Mouse (Mus musculus): ENCODE results near the gene Omg. TPM values are rescaled to one million over a fixed set of nuclear protein-coding genes. Genes with fewer than 3 reads are reported as not detected.

The Omg gene
- 0.01 and 0.02 TPM in 2 replicates for polyA plus RNA-seq (2012; rRNA removed)
- polyA plus RNA-seq (2014; fragmentation: Nextera tagmentation; extraction: Ambion mirVana), result not detected in 2 replicates

GRCm38 (mm10) chr11:79503845-79504244 lies at the start of gene Omg:
TSS of gene Omg (minus strand) at chr11:79504084.
- DNase-seq (ENCODE audit: low read depth in 3 of 3, low spot score in 3 of 3), result no peak
- H3K4me3 ChIP-seq (ENCODE audit: insufficient read depth in 1 of 2, low read depth in 2 of 2, low read length in 2 of 2), result no peak within 1 kb of the TSS
- H3K36me3 ChIP-seq (replicated peaks; ENCODE audit: control insufficient read depth, insufficient read depth, low read depth), result no peaks in the 10 kb centered on the region
- TF ChIP-seq CTCF (IDR thresholded peaks at IDR 0.05; ENCODE audit: low read depth), result no peak
- no peak for TF ChIP-seq EP300 (IDR thresholded peaks at IDR 0.05; ENCODE audit: low read depth)
- no peak within 1 kb of the TSS for H3K4me2 ChIP-seq (ENCODE audit: low read depth)
- WGBS (ENCODE audit: insufficient replicate concordance), result 52% methylated on average over 8 of the region's 8 CpGs
- H3K9me3 ChIP-seq (ENCODE audit: control insufficient read depth, low read length), result no peaks in the 10 kb centered on the region
- H3K27ac ChIP-seq, result no peak within 1 kb of the TSS
- no peak for ATAC-seq (ENCODE audit: insufficient read depth)
- peaks cover 0 to 3% of the 10 kb centered on the region in 2 experiments; a peak in 1 of 4 replicates for H3K4me1 ChIP-seq (replicated peaks; ENCODE audit: control insufficient read depth in 2 of 2, insufficient read depth in 2 of 2, low read length in 1 of 2)
- no peaks in the 10 kb centered on the region for H3K27me3 ChIP-seq (ENCODE audit: control insufficient read depth, insufficient read depth, low read length)
- H3K9ac ChIP-seq (replicated peaks), result no peak within 1 kb of the TSS

- DNase-seq (ENCODE audit: low read depth in 3 of 3, low spot score in 3 of 3) (peak in 2 of 3 experiments; percentile 24 to 33), ATAC-seq (ENCODE audit: insufficient read depth) (peak; percentile 56; the same call in 1 of the 2 replicates)
- H3K9ac ChIP-seq (replicated peaks), result no peak overlapping the region
- H3K4me1 ChIP-seq (replicated peaks; ENCODE audit: control insufficient read depth in 2 of 2, insufficient read depth in 2 of 2, low read length in 1 of 2), result peaks cover 3% of the 10 kb centered on the region in 2 experiments; a peak in 3 of 4 replicates
- 7% methylated on average over 1 of the region's 1 CpGs for WGBS (ENCODE audit: insufficient replicate concordance)
- H3K36me3 ChIP-seq (replicated peaks; ENCODE audit: control insufficient read depth, insufficient read depth, low read depth), result peaks cover 3% of the 10 kb centered on the region
- H3K27me3 ChIP-seq (ENCODE audit: control insufficient read depth, insufficient read depth, low read length), result no peaks in the 10 kb centered on the region
- TF ChIP-seq CTCF (IDR thresholded peaks at IDR 0.05; ENCODE audit: low read depth) (no peak), EP300 (IDR thresholded peaks at IDR 0.05; ENCODE audit: low read depth) (peak; percentile 35)
- H3K9me3 ChIP-seq (ENCODE audit: control insufficient read depth, low read length), result no peaks in the 10 kb centered on the region
- H3K4me2 ChIP-seq (ENCODE audit: low read depth), result no peak overlapping the region
- H3K4me3 ChIP-seq (ENCODE audit: insufficient read depth in 1 of 2, low read depth in 2 of 2, low read length in 2 of 2), result no peak overlapping the region
- no peak overlapping the region for H3K27ac ChIP-seq
Observed at GRCm38 (mm10) chr11:79552622-79553021, 48.7 kb upstream of the Omg start.

DNA sequence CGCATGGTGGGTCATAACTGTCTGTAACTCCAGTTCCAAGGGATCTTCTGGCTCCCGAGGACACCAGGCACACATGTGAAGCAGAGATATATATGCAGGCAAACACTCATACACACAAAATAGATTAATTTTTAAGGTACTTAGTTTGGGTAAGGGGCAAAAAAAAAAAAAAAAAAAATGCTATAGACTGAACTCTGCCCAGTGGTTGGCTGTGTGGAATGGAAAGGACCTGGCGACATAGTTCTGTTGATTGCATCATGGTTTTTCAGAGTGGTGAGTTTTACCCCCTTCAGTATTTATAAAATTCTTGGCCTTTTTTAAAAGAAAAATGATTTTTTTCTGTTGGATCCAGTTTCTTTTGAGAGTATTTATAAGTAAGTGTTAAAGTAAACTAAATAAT lies 32.4 kb upstream of the Omg start:
- peaks cover 0 to 2% of the 10 kb centered on the region in 2 experiments; a peak in 1 of 4 replicates for H3K4me1 ChIP-seq (replicated peaks; ENCODE audit: control insufficient read depth in 2 of 2, insufficient read depth in 2 of 2, low read length in 1 of 2)
- DNase-seq (ENCODE audit: low read depth in 3 of 3, low spot score in 3 of 3), result no peak
- H3K4me3 ChIP-seq (ENCODE audit: insufficient read depth in 1 of 2, low read depth in 2 of 2, low read length in 2 of 2), result no peak overlapping the region
- TF ChIP-seq CTCF (IDR thresholded peaks at IDR 0.05; ENCODE audit: low read depth) (no peak), EP300 (IDR thresholded peaks at IDR 0.05; ENCODE audit: low read depth) (no peak)
- ATAC-seq (ENCODE audit: insufficient read depth), result no peak
- no peak overlapping the region for H3K27ac ChIP-seq
- no peaks in the 10 kb centered on the region for H3K9me3 ChIP-seq (ENCODE audit: control insufficient read depth, low read length)
- no peak overlapping the region for H3K9ac ChIP-seq (replicated peaks)
- WGBS (ENCODE audit: insufficient replicate concordance), result 46% methylated on average over 3 of the region's 3 CpGs
- no peaks in the 10 kb centered on the region for H3K27me3 ChIP-seq (ENCODE audit: control insufficient read depth, insufficient read depth, low read length)
- no peaks in the 10 kb centered on the region for H3K36me3 ChIP-seq (replicated peaks; ENCODE audit: control insufficient read depth, insufficient read depth, low read depth)
- H3K4me2 ChIP-seq (ENCODE audit: low read depth), result no peak overlapping the region

- ATAC-seq (ENCODE audit: insufficient read depth), result no peak
- DNase-seq (ENCODE audit: low read depth in 3 of 3, low spot score in 3 of 3), result no peak
- Histone ChIP-seq H3K4me1 (replicated peaks; ENCODE audit: control insufficient read depth in 2 of 2, insufficient read depth in 2 of 2, low read length in 1 of 2) (peaks cover 0 to 6% of the 10 kb centered on the region in 2 experiments; a peak in 2 of 4 replicates), H3K9ac (replicated peaks) (no peak overlapping the region), H3K9me3 (ENCODE audit: control insufficient read depth, low read length) (no peaks in the 10 kb centered on the region), H3K27ac (no peak overlapping the region), H3K36me3 (replicated peaks; ENCODE audit: control insufficient read depth, insufficient read depth, low read depth) (no peaks in the 10 kb centered on the region), H3K4me2 (ENCODE audit: low read depth) (no peak overlapping the region), H3K4me3 (ENCODE audit: insufficient read depth in 1 of 2, low read depth in 2 of 2, low read length in 2 of 2) (no peak overlapping the region), H3K27me3 (ENCODE audit: control insufficient read depth, insufficient read depth, low read length) (no peaks in the 10 kb centered on the region)
- WGBS (ENCODE audit: insufficient replicate concordance), result 12% methylated on average over 4 of the region's 4 CpGs
- TF ChIP-seq CTCF (IDR thresholded peaks at IDR 0.05; ENCODE audit: low read depth), result no peak
- no peak for TF ChIP-seq EP300 (IDR thresholded peaks at IDR 0.05; ENCODE audit: low read depth)
Observed at GRCm38 (mm10) chr11:79535554-79535953, 31.7 kb upstream of the Omg start.

DNA sequence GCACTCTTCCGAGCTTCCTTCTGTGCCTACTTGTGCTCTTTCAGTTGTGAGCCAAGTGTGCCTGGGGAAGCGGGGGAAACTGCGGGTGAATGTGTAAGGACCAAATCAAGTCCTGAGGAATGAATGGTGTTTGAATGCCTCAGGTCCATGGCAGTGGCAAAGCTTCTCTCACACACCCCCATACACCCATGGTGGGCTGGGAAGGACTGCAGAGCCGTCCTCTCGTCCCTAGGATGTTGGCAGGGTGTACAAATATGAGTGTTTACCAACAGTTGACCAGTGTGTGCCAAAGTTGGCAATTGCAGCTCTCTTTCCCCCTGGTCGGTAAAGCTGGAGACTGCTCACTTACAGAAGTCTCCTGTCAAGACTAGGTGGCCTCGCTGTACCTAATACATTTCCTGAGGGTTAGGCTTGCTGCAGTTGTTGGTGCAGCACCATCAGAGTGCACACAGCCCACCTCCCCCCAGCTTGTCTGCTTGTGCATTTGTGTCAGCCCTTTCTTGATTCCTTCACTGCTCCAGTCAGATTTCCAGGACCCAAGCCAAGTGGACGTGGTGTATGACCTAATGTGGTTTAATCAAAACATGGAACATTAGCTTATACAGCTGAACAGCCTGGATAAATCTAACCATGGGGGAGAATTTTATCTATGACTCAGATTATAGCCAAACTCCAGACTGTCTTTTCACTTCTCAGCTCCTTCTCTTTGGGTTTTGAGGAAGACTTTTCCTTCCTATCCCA lies 30.2 kb upstream of the Omg start:
- H3K36me3 ChIP-seq (replicated peaks; ENCODE audit: control insufficient read depth, insufficient read depth, low read depth), result no peaks in the 10 kb centered on the region
- no peaks in the 10 kb centered on the region for H3K9me3 ChIP-seq (ENCODE audit: control insufficient read depth, low read length)
- H3K27me3 ChIP-seq (ENCODE audit: control insufficient read depth, insufficient read depth, low read length), result no peaks in the 10 kb centered on the region
- no peak for DNase-seq (ENCODE audit: low read depth in 3 of 3, low spot score in 3 of 3)
- no peak overlapping the region for H3K4me3 ChIP-seq (ENCODE audit: insufficient read depth in 1 of 2, low read depth in 2 of 2, low read length in 2 of 2)
- WGBS (ENCODE audit: insufficient replicate concordance), result 65% methylated on average over 8 of the region's 8 CpGs
- peaks cover 0 to 6% of the 10 kb centered on the region in 2 experiments; a peak in 2 of 4 replicates for H3K4me1 ChIP-seq (replicated peaks; ENCODE audit: control insufficient read depth in 2 of 2, insufficient read depth in 2 of 2, low read length in 1 of 2)
- ATAC-seq (ENCODE audit: insufficient read depth), result no peak
- no peak overlapping the region for H3K9ac ChIP-seq (replicated peaks)
- TF ChIP-seq CTCF (IDR thresholded peaks at IDR 0.05; ENCODE audit: low read depth) (no peak), EP300 (IDR thresholded peaks at IDR 0.05; ENCODE audit: low read depth) (no peak)
- no peak overlapping the region for H3K27ac ChIP-seq
- no peak overlapping the region for H3K4me2 ChIP-seq (ENCODE audit: low read depth)
